Mouse (Mus musculus) ES-Bruce4 (cell line): ENCODE results near the gene Galns.
"Not testable (repeated sequence)": the region's sequence is repeated elsewhere in the genome, so short reads cannot be mapped to it uniquely, and the experiment has no call there.

Source experiments
- CTCF ChIP-seq: IDR thresholded peaks from one replicate; pipeline ENCODE4 v1.8.1; 2011; ENCODE audit warnings: low read depth, low read length
- EP300 ChIP-seq: IDR thresholded peaks from 2 replicates; pipeline ENCODE4 v1.6.1; 2011; ENCODE audit warnings: low read depth, low read length; ENCODE audit not compliant: insufficient read depth
- POLR2A ChIP-seq: IDR thresholded peaks from one replicate; pipeline ENCODE4 v1.8.1; 2011; ENCODE audit warnings: low read length; ENCODE audit not compliant: insufficient read depth

DNA sequence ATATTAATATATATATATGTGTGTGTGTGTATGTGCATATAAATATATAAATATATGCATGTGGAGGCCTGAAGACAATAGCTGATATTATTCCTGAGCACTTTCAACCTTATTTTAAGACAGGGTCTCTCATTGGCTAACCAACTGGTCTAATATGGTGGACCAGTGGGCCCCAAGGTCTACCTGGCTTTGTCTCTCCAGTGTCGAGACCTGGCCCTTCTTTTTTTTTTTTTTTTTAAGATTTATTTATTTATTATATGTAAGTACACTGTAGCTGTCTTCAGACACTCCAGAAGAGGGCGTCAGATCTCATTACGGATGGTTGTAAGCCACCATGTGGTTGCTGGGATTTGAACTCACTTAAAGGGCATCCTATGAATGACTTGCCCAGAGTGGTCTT lies 20.9 kb upstream of the Galns start:
- TF ChIP-seq POLR2A, CTCF, EP300: not testable (repeated sequence)
